ENCODE assay signal across 8 mouse cellular contexts in the genomic region with DNA sequence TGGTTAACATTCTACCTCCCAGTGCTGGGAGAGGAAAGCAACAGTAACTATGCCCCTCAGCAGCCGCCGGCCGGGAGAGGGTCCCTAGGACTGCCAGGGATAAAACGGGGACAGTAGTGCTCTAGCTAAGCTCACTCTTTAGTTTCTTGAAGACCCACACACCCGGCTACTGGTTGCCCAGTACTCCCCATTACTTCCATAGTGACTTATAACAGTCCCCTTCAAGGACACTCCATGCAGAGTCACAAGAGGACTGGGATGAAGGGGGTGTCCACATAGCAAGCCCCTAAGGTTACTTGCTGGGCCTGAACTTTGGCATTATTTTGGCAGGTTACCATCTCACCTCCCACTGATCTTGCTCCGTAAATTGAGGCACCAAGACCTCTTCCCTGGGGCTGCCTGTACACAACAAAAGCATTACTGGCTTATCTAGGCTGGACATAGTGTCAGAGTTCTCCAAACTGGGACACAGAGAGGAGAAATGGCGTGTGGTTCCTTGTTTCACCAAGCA. TPM values are rescaled to one million over a fixed set of nuclear protein-coding genes. Genes with fewer than 3 reads are reported as not detected.
DNase-seq lines count a peak whose midpoint lies in the region; ATAC-seq and TF ChIP-seq lines count a peak whose summit lies in the region.

No protein-coding gene starts in this region.

- no peaks in the 10 kb centered on the region for H3K9me3 ChIP-seq in lung, embryonic 14.5 days (ENCODE audit: low read depth, low read length)
- H3K9me3 ChIP-seq in forebrain, embryonic 10.5 days, result no peaks in the 10 kb centered on the region
- H3K9me3 ChIP-seq in intestine, postnatal 0 days (ENCODE audit: control insufficient read depth), result no peaks in the 10 kb centered on the region
- H3K9me3 ChIP-seq in neural tube, embryonic 14.5 days (ENCODE audit: control insufficient read depth, low read length), result no peaks in the 10 kb centered on the region

- no peak for DNase-seq in lung, embryonic 14.5 days
- DNase-seq in lung, postnatal 36 days, result no peak
- DNase-seq in forebrain, embryonic 10.5 days (ENCODE audit: extremely low spot score, low spot score), result no peak
- no peak for DNase-seq in adrenal gland, adult (ENCODE audit: inconsistent age in 2 of 2, low spot score in 1 of 2)
- DNase-seq in urinary bladder, postnatal 14 days (ENCODE audit: low spot score), result no peak

- TF ChIP-seq CTCF in lung, embryonic 14.5 days (IDR thresholded peaks at IDR 0.05; ENCODE audit: low read depth), result no peak
- TF ChIP-seq CTCF in intestine, postnatal 0 days (IDR thresholded peaks at IDR 0.05; ENCODE audit: low read depth), result no peak

- peak overlapping the region; percentile 86 for H3K9ac ChIP-seq in lung, embryonic 14.5 days
- H3K9ac ChIP-seq in intestine, postnatal 0 days (ENCODE audit: low read depth, low read length), result peak overlapping the region; percentile 81
- peak overlapping the region; percentile 94 for H3K9ac ChIP-seq in neural tube, embryonic 14.5 days (replicated peaks; ENCODE audit: low read depth, low read length)

- H3K4me1 ChIP-seq in lung, embryonic 14.5 days (ENCODE audit: insufficient read depth), result peaks cover 17% of the 10 kb centered on the region
- peaks cover 41% of the 10 kb centered on the region for H3K4me1 ChIP-seq in forebrain, embryonic 10.5 days
- peaks cover 4% of the 10 kb centered on the region for H3K4me1 ChIP-seq in intestine, postnatal 0 days (replicated peaks; ENCODE audit: control insufficient read depth, insufficient read depth, low read length)
- peaks cover 17% of the 10 kb centered on the region for H3K4me1 ChIP-seq in neural tube, embryonic 14.5 days (ENCODE audit: control insufficient read depth, insufficient read depth, low read length)

- peaks cover 15% of the 10 kb centered on the region; the same call in 1 of the 2 replicates for H3K36me3 ChIP-seq in lung, embryonic 14.5 days (ENCODE audit: insufficient read depth)
- H3K36me3 ChIP-seq in forebrain, embryonic 10.5 days (replicated peaks), result peaks cover 32% of the 10 kb centered on the region
- H3K36me3 ChIP-seq in intestine, postnatal 0 days (ENCODE audit: control insufficient read depth, insufficient read depth), result peaks cover 9% of the 10 kb centered on the region; the same call in 1 of the 2 replicates
- H3K36me3 ChIP-seq in neural tube, embryonic 14.5 days (ENCODE audit: control insufficient read depth, insufficient read depth, low read length), result peaks cover 2% of the 10 kb centered on the region; the same call in 1 of the 2 replicates

- peak overlapping the region; percentile 79 for H3K4me3 ChIP-seq in lung, embryonic 14.5 days (ENCODE audit: low read depth, low read length)
- H3K4me3 ChIP-seq in forebrain, embryonic 10.5 days, result peak overlapping the region; percentile 74
- peak overlapping the region; percentile 91 for H3K4me3 ChIP-seq in intestine, postnatal 0 days (ENCODE audit: low read depth, low read length)
- H3K4me3 ChIP-seq in neural tube, embryonic 14.5 days (ENCODE audit: low read depth, low read length), result peak overlapping the region; percentile 75

- H3K27ac ChIP-seq in lung, embryonic 14.5 days (ENCODE audit: low read depth), result peak overlapping the region; percentile 90; the same call in 1 of the 2 replicates
- H3K27ac ChIP-seq in forebrain, embryonic 10.5 days, result peak overlapping the region; percentile 98
- H3K27ac ChIP-seq in intestine, postnatal 0 days (ENCODE audit: low read depth, low read length), result peak overlapping the region; percentile 85
- peak overlapping the region; percentile 97 for H3K27ac ChIP-seq in neural tube, embryonic 14.5 days (ENCODE audit: low read depth, low read length)

- no peak for ATAC-seq in lung, embryonic 14.5 days (ENCODE audit: insufficient read depth)
- no peak for ATAC-seq in intestine, postnatal 0 days
- no peak for ATAC-seq in neural tube, embryonic 14.5 days (ENCODE audit: low read depth)
- no peak for ATAC-seq in frontal cortex, adult (ENCODE audit: low TSS enrichment)

- H3K27me3 ChIP-seq in lung, embryonic 14.5 days (ENCODE audit: insufficient read depth, low read length), result no peaks in the 10 kb centered on the region
- no peaks in the 10 kb centered on the region for H3K27me3 ChIP-seq in forebrain, embryonic 10.5 days (ENCODE audit: poor library complexity, severe bottlenecking)
- H3K27me3 ChIP-seq in intestine, postnatal 0 days (replicated peaks; ENCODE audit: control insufficient read depth, insufficient read depth, low read length), result no peaks in the 10 kb centered on the region
- H3K27me3 ChIP-seq in neural tube, embryonic 14.5 days (ENCODE audit: control insufficient read depth, insufficient read depth, low read length), result no peaks in the 10 kb centered on the region

- peak overlapping the region; percentile 92 for H3K4me2 ChIP-seq in lung, embryonic 14.5 days
- peak overlapping the region; percentile 91 for H3K4me2 ChIP-seq in intestine, postnatal 0 days (replicated peaks; ENCODE audit: low read depth)
- H3K4me2 ChIP-seq in neural tube, embryonic 14.5 days (ENCODE audit: low read depth, low read length), result peak overlapping the region; percentile 89

- 54% methylated on average over 7 of the region's 7 CpGs for WGBS in lung, embryonic 14.5 days
- 58% methylated on average over 7 of the region's 7 CpGs for WGBS in forebrain, embryonic 10.5 days
- WGBS in intestine, postnatal 0 days, result 61% methylated on average over 7 of the region's 7 CpGs
- WGBS in neural tube, embryonic 14.5 days, result 54% methylated on average over 7 of the region's 7 CpGs

RNA-seq across cellular contexts. Expression of gene Nacc2, which starts 16.1 kb away (rescaled TPM):
- 8.6 and 9.4 TPM in 2 replicates for polyA plus RNA-seq in lung, embryonic 14.5 days (2014; fragmentation: Nextera tagmentation; extraction: Ambion mirVana)
- 4.9 and 5.8 TPM in 2 replicates for polyA plus RNA-seq in forebrain, embryonic 10.5 days (2016; fragmentation: Nextera tagmentation; extraction: Ambion mirVana)
- 14.1 and 14.2 TPM in 2 replicates for polyA plus RNA-seq in intestine, postnatal 0 days (2015; fragmentation: Nextera tagmentation; extraction: Ambion mirVana)
- polyA plus RNA-seq in neural tube, embryonic 14.5 days (2014; fragmentation: Nextera tagmentation; extraction: Ambion mirVana), result 14.5 and 18.3 TPM in 2 replicates
